Mouse (Mus musculus): ENCODE data around the gene Rpgr.
A peak's percentile ranks its signal among the peaks of the same experiment; 100 is the strongest.

The Rpgr gene

GRCm38 (mm10) chrX:10079981-10080380, 136.7 kb downstream of the Rpgr start:
- DNase-seq (ENCODE audit: inconsistent age in 2 of 2, low spot score in 1 of 2): no peak

GRCm38 (mm10) chrX:10073966-10074365, 142.8 kb downstream of the Rpgr start:
- no peak for DNase-seq (ENCODE audit: inconsistent age in 2 of 2, low spot score in 1 of 2)

DNA sequence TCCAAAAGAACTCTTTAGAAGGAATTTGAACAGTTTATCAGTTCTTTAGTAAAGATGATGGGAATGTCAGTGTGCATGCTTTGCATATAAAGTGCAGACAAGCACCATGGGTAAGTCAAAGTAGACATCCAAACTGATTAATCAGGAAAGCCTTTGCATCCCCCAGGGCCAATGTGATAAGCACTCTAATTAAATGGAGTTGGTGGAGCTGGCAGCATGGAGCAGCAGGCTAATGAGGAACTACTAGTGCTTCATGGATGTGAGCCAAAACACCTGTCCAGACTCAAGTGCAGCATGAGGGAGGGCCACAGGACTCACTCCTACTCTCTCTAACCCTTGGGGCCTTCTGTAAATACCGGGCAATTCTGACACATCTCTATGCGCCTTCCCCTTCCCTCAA, 145.2 kb downstream of the Rpgr start:
- DNase-seq (ENCODE audit: inconsistent age in 2 of 2, low spot score in 1 of 2): no peak

GRCm38 (mm10) chrX:10070689-10071088, 146.0 kb downstream of the Rpgr start:
- peak; percentile 7 to 50 for DNase-seq (ENCODE audit: inconsistent age in 2 of 2, low spot score in 1 of 2)

GRCm38 (mm10) chrX:10069405-10069804, 147.3 kb downstream of the Rpgr start:
- DNase-seq (ENCODE audit: inconsistent age in 2 of 2, low spot score in 1 of 2): no peak

DNA sequence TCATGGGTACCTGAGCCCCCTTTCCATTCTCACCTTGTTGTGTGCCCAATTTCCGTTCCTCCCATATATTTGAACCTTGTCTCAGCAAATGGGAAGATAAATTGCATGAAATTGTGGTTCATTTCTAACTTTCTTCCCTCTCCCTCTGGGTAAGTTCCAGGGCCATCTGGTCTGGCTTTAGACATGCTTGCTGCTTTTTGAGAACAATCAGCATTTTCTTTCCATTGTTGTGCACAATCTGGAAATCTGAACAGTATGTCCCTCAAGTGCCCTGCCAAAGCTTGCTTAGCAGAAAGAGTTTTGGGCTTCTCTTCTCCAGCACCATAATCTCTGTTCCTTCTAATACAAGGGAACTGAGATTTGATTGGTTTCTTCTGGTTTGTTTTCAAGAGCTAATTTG, 152.9 kb downstream of the Rpgr start:
- DNase-seq (ENCODE audit: inconsistent age in 2 of 2, low spot score in 1 of 2): no peak

- no peak for DNase-seq (ENCODE audit: inconsistent age in 2 of 2, low spot score in 1 of 2)
Observed at GRCm38 (mm10) chrX:10063361-10063760, 153.4 kb downstream of the Rpgr start.

GRCm38 (mm10) chrX:10062201-10062600, 154.5 kb downstream of the Rpgr start:
- no peak for DNase-seq (ENCODE audit: inconsistent age in 2 of 2, low spot score in 1 of 2)

DNA sequence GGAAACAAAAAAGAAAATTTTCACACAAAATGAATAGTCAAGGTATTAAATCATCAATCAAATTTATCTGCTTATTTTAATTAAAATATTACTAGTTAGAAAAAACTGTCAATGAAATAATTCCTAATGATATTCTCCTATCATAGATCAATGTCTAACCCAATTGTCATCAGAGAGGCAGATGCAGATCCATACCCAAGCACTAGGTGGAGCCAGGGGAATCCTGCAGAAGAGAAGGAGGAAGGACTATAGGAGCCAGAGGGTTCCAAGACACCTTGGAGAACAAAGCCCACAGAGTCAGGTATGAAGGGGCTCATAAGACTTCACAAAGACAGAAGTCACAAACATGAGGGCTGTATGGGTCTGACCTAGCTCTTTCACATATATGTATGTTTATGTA, 182.1 kb downstream of the Rpgr start:
- peak in 1 of 2 experiments; percentile 21 for DNase-seq (ENCODE audit: inconsistent age in 2 of 2, low spot score in 1 of 2)

Data from adrenal gland, adult (tissue).